Mouse (Mus musculus) lung, embryonic 14.5 days (tissue): ENCODE results near the gene Harbi1. TPM values are rescaled to one million over a fixed set of nuclear protein-coding genes. Genes with fewer than 3 reads are reported as not detected.

Experiments
- ATAC-seq: fragments of 200-750 bp; cut with Nextera tagmentation; 2 replicates; pipeline ENCODE4 v1.8.0; 2017; ENCODE audit warnings: mild to moderate bottlenecking, moderate TSS enrichment, moderate library complexity; ENCODE audit not compliant: insufficient read depth
- DNase-seq: peaks from one replicate; pipeline ENCODE4 v3.0.0-alpha.2; 2015
- H3K27ac ChIP-seq: fragments of 300-500 bp; sonication (generic); 2 replicates; pipeline ENCODE4 v1.5.1; 2014; ENCODE audit warnings: low read depth, mild to moderate bottlenecking, moderate library complexity
- H3K27me3 ChIP-seq: fragments of 300-500 bp; sonication (generic); 2 replicates; pipeline ENCODE4 v1.6.1; 2014; ENCODE audit warnings: low read length, control low read depth; ENCODE audit not compliant: insufficient read depth
- H3K36me3 ChIP-seq: fragments of 300-500 bp; sonication (generic); 2 replicates; pipeline ENCODE4 v1.6.1; 2014; ENCODE audit warnings: control low read depth; ENCODE audit not compliant: insufficient read depth
- H3K4me1 ChIP-seq: fragments of 300-500 bp; sonication (generic); 2 replicates; pipeline ENCODE4 v1.6.1; 2014; ENCODE audit warnings: antibody characterized with exemption, control low read depth; ENCODE audit not compliant: insufficient read depth
- H3K4me2 ChIP-seq: fragments of 300-500 bp; sonication (generic); 2 replicates; pipeline ENCODE4 v1.6.1; 2014; ENCODE audit warnings: mild to moderate bottlenecking
- H3K4me3 ChIP-seq: fragments of 300-500 bp; sonication (generic); 2 replicates; pipeline ENCODE4 v1.5.1; 2014; ENCODE audit warnings: low read depth, low read length
- H3K9ac ChIP-seq: fragments of 300-500 bp; sonication (generic); 2 replicates; pipeline ENCODE4 v1.6.1; 2014
- H3K9me3 ChIP-seq: fragments of 300-500 bp; sonication (generic); 2 replicates; pipeline ENCODE4 v1.6.1; 2016; ENCODE audit warnings: low read depth, low read length, control low read depth
- CTCF ChIP-seq: IDR thresholded peaks from 2 replicates; pipeline ENCODE4 v1.5.1; 2016; ENCODE audit warnings: antibody characterized with exemption, low read depth
- WGBS: fragments of 180-500 bp; shearing (Covaris S2); extraction: QIAGEN DNeasy Blood & Tissue Kit; methylation state at CpG from one replicate; pipeline ENCODE4 v1.1.7; 2014; 5-methylcytosine and 5-hydroxymethylcytosine counted together
- polyA plus RNA-seq: library from polyadenylated mRNA; unstranded; fragments of >200 nt; fragmentation: Nextera tagmentation; extraction: Ambion mirVana; gene quantifications from 2 replicates; pipeline ENCODE4 v1.2.1, GENCODE M21; 2014

Gene Harbi1
- polyA plus RNA-seq, 1 experiment from 2014 or later = 15.8 TPM

- ATAC-seq (no peak), DNase-seq (no peak)
- H3K4me1 ChIP-seq = no peaks in the 10 kb centered on the region
- H3K9ac ChIP-seq = peak overlapping the region; percentile 94
- H3K27ac ChIP-seq = no peak overlapping the region; the same call in 1 of the 2 replicates
- 10% methylated on average over 4 of the region's 4 CpGs for WGBS
- no peaks in the 10 kb centered on the region for H3K9me3 ChIP-seq
- TF ChIP-seq CTCF = no peak
- no peaks in the 10 kb centered on the region for H3K27me3 ChIP-seq
- H3K36me3 ChIP-seq = no peaks in the 10 kb centered on the region
- peak overlapping the region; percentile 97 for H3K4me3 ChIP-seq
- H3K4me2 ChIP-seq = peak overlapping the region; percentile 72
Observed at GRCm38 (mm10) chr2:91729571-91729970, 18.9 kb downstream of the Harbi1 start.

- Histone ChIP-seq H3K4me3 (peak within 1 kb of the TSS; percentile 97), H3K4me2 (peak within 1 kb of the TSS; percentile 72), H3K36me3 (no peaks in the 10 kb centered on the region), H3K27me3 (no peaks in the 10 kb centered on the region), H3K27ac (peak within 1 kb of the TSS; percentile 93), H3K4me1 (no peaks in the 10 kb centered on the region), H3K9ac (peak within 1 kb of the TSS; percentile 94), H3K9me3 (no peaks in the 10 kb centered on the region)
- TF ChIP-seq CTCF = peak; percentile 49
- under 1% methylated on average over 68 of the region's 68 CpGs for WGBS
- DNase-seq = peak; percentile 96
- peak; percentile 91 for ATAC-seq
Observed at GRCm38 (mm10) chr2:91729971-91730821, 19.5 kb downstream of the Harbi1 start, which contains the start of gene Ambra1. TSS of gene Ambra1 (plus strand) at chr2:91730134.

GRCm38 (mm10) chr2:91735221-91735620, 24.6 kb downstream of the Harbi1 start:
- H3K9me3 ChIP-seq = no peaks in the 10 kb centered on the region
- ATAC-seq (no peak), DNase-seq (no peak)
- 90% methylated on average over 5 of the region's 5 CpGs for WGBS
- no peak overlapping the region for H3K4me3 ChIP-seq
- no peaks in the 10 kb centered on the region for H3K4me1 ChIP-seq
- no peaks in the 10 kb centered on the region for H3K36me3 ChIP-seq
- no peak for TF ChIP-seq CTCF
- H3K4me2 ChIP-seq = no peak overlapping the region
- H3K27me3 ChIP-seq = no peaks in the 10 kb centered on the region
- no peak overlapping the region for H3K27ac ChIP-seq
- no peak overlapping the region for H3K9ac ChIP-seq

GRCm38 (mm10) chr2:91739586-91739985, 28.9 kb downstream of the Harbi1 start:
- 97% methylated on average over 1 of the region's 1 CpGs for WGBS
- no peaks in the 10 kb centered on the region for H3K27me3 ChIP-seq
- H3K9ac ChIP-seq = no peak overlapping the region
- no peak overlapping the region for H3K4me3 ChIP-seq
- TF ChIP-seq CTCF = no peak
- no peaks in the 10 kb centered on the region for H3K9me3 ChIP-seq
- H3K27ac ChIP-seq = no peak overlapping the region
- H3K4me1 ChIP-seq = no peaks in the 10 kb centered on the region
- no peak overlapping the region for H3K4me2 ChIP-seq
- DNase-seq (no peak), ATAC-seq (no peak)
- no peaks in the 10 kb centered on the region for H3K36me3 ChIP-seq

GRCm38 (mm10) chr2:91744686-91745085, 34.0 kb downstream of the Harbi1 start:
- no peak for TF ChIP-seq CTCF
- no peak overlapping the region for H3K9ac ChIP-seq
- no peaks in the 10 kb centered on the region for H3K27me3 ChIP-seq
- ATAC-seq (no peak), DNase-seq (no peak)
- H3K4me3 ChIP-seq = no peak overlapping the region
- no peak overlapping the region for H3K27ac ChIP-seq
- H3K4me1 ChIP-seq = no peaks in the 10 kb centered on the region
- H3K9me3 ChIP-seq = no peaks in the 10 kb centered on the region
- 92% methylated on average over 5 of the region's 5 CpGs for WGBS
- H3K4me2 ChIP-seq = no peak overlapping the region
- no peaks in the 10 kb centered on the region for H3K36me3 ChIP-seq

GRCm38 (mm10) chr2:91749811-91750261, 39.2 kb downstream of the Harbi1 start:
- H3K27ac ChIP-seq = no peak overlapping the region
- no peak for DNase-seq

More at GRCm38 (mm10) chr2:91749811-91750261, 39.2 kb downstream of the Harbi1 start:
- H3K4me2 ChIP-seq = no peak overlapping the region
- no peaks in the 10 kb centered on the region for H3K27me3 ChIP-seq
- ATAC-seq = no peak
- TF ChIP-seq CTCF = no peak
- H3K9me3 ChIP-seq = no peaks in the 10 kb centered on the region
- H3K4me3 ChIP-seq = no peak overlapping the region
- WGBS = 44% methylated on average over 2 of the region's 2 CpGs
- no peak overlapping the region for H3K9ac ChIP-seq
- no peaks in the 10 kb centered on the region for H3K4me1 ChIP-seq
- H3K36me3 ChIP-seq = no peaks in the 10 kb centered on the region

Other genes starting within 250 kb of the Harbi1 start
- gene Ckap5, start 184.1 kb upstream of the Harbi1 start, polyA plus RNA-seq = 96.3 and 106 TPM in 2 replicates
- gene F2, start 74.4 kb upstream of the Harbi1 start, polyA plus RNA-seq = 0.09 TPM in 1 of 2 replicates, not detected in the other
- gene Zfp408, start 61.1 kb upstream of the Harbi1 start, polyA plus RNA-seq = 6.1 and 7.0 TPM in 2 replicates
- 125 and 132 TPM in 2 replicates for gene Arhgap1, start 61.0 kb upstream of the Harbi1 start, polyA plus RNA-seq
- gene Atg13, start 276 bp upstream of the Harbi1 start, polyA plus RNA-seq = 20.9 and 25.6 TPM in 2 replicates
- 15.7 and 15.9 TPM in 2 replicates for gene Ambra1, start 19.3 kb downstream of the Harbi1 start, polyA plus RNA-seq
- 0.22 and 0.33 TPM in 2 replicates for gene Chrm4, start 216.4 kb downstream of the Harbi1 start, polyA plus RNA-seq
- gene Mdk, start 221.4 kb downstream of the Harbi1 start, polyA plus RNA-seq = 1,044 and 1,097 TPM in 2 replicates
- gene Gm9821, start 234.9 kb downstream of the Harbi1 start, polyA plus RNA-seq = 0.34 and 1.1 TPM in 2 replicates